Mouse (Mus musculus) hematopoietic stem cell, adult 5-6 weeks (primary cell): Measurements from ENCODE around the gene Mpi. TPM values are rescaled to one million over a fixed set of nuclear protein-coding genes. Genes with fewer than 3 reads are reported as not detected.
A peak's percentile ranks its signal among the peaks of the same experiment; 100 is the strongest.

ENCODE experiments used
- ATAC-seq, 2 experiments: fragments of 125-278 bp in 1 of 2; replicated peaks in 1 of 2; 2 replicates each; pipeline ENCODE4 v1.8.0; 2016 to 2017; ENCODE audit warnings: inconsistent platforms in 2 of 2, mild to moderate bottlenecking in 2 of 2, moderate number of reproducible peaks in 2 of 2, low read depth in 1 of 2, moderate TSS enrichment in 1 of 2; ENCODE audit not compliant: low FRiP score in 2 of 2, poor library complexity in 2 of 2, severe bottlenecking in 2 of 2, insufficient read depth in 1 of 2, low TSS enrichment in 1 of 2
- total RNA-seq: library from RNA; stranded (forward); fragments of 172-1452, 232-1000 nt; gene quantifications from 2 replicates; pipeline ENCODE4 v1.2.3, GENCODE M21; 2017

Gene Mpi
- 9.9 and 11.2 TPM in 2 replicates for total RNA-seq

DNA sequence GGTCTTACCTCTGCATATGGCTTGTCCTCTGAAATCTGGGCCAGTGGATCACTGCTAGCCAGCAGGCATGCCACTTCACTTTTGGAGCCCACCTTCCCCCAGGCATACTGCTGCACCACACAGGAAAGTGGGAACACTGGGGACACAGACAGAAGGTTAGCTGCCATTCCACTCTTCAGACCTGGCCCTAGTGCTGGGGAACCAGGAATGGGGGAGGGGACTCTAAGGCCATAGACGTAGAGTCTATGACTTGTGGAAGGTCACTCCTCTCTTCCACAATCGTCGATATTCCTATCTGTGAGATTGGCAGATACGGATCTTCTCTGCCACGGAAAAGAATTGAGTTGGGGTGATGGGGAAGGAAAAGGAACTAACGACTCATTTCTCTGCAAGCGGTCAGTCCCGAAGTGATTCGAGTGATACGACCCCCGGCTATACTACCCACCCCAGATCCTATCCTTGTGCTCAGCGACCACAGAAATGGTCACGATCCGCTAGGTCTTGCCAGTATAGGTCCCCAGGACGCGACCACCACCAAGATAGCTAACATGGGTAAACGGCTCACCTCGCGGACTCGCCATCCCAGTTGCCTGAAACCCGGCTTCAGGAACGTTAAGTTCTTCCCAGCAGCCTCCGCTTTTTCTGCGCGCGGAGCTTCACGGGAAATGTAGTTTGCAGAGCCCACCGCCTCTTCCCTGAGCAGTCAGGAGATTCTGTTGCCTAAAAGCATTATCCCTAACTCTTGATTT is at the start of gene Mpi:
Mpi (minus strand) TSS at position 625 of the 749 bp plus-strand sequence.
- ATAC-seq = peak; percentile 62 to 69; a peak in 3 of 4 replicates

DNA sequence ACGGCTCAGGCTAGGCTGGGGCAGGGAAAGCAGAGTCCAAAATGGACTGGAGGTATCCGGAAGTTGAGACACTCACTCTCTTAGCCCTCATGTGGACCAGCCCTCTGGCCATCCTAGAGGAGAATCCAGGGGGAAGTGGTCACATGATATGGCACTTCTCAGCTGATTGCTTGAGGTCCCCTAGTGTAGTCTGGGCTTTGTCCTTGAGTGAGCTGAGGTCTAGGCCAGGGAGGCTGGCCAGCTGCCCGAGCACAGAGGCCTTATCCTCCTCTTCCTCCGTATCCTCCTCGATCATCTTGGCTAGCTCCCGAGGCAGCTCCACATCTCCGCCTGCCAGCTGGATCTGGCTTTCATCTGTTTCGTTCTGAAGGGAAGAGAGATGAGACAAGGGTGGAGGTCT is 49.5 kb upstream of the Mpi start:
- no peak for ATAC-seq

DNA sequence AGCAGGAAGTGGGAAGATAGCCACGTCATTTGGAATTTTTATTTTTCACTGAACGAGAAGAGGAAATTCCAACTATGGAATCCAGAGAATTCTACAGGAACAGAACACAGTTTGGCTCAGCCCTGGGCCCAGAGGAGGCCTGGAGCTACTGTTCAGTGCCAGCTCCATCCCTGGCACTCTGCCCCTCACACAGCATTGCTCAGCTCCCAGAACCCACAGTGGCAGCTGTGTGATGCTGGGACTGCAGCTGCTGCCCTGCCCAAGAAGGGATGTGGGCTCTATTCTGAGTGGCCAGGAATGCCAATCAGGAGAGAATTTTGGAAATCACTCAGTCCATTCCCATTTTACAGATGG is 48.8 kb upstream of the Mpi start:
- no peak for ATAC-seq

DNA sequence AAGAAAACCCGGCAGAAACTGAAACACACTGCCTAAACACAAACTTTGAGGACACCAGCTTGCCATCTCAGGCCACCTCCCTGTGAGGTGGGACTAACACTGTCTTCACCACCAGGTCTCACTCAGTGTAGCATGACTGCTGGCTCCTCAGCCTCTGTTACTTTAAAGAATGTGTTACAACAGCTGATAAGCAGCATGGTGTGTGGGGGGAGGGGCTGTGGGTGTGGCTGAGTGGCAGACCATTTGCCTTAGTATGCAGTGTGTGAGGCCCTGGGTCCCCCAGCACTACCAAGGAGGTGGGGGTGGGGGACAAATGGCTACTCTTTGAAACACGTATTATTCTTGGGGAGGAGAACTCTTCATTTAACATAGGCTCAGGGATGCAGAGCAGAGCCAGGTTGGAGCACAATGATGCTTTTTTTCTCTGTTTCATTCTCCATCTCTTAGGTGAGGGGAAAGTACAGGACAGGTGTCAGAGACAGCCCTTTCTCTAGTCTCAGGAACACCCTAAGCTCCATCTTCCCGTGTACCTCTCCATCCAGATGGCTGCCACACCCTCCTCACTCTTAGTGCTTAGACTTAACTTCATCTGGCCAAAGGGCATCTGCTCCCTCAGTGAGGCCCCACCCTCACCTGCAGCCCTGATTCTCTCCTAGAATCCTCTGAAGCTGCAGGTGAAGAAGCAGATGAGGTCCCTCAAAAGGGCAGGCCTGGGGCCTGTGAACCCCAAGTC is 48.2 kb upstream of the Mpi start:
- ATAC-seq = no peak

DNA sequence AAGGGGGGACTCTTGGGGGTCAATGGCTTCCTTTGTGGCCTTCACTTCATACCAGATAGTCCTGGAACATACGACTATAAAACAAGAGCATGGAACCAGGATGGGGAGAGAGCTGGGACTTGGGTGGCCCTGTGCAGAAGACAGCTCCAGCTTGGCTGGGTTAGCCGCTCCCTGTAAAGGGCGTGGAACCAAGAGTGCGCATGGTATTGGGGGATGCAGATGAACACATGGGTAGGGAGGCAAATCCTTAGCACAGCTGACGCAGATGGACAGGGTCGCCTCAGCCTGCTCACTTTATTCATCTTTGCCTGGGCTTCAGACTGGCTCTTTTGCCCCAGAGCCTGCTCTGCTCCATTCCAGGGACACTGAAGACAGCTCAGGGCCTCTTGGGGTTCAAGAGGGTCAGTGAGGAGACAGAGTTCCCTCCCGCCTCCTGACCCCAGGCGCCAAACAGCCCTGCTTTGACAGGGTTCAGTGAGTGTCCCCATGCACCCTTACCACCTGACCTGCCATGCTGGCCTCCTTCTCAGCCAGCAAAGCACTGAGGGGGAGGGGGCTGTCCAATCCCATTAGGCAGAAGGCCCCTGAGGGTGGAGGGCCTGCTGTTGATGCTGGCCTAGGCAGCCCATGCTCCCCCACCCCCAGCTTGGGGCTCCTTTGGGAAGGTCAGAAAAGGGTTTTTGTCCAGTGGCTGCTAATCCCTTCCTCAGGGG is 46.4 kb upstream of the Mpi start:
- no peak for ATAC-seq

DNA sequence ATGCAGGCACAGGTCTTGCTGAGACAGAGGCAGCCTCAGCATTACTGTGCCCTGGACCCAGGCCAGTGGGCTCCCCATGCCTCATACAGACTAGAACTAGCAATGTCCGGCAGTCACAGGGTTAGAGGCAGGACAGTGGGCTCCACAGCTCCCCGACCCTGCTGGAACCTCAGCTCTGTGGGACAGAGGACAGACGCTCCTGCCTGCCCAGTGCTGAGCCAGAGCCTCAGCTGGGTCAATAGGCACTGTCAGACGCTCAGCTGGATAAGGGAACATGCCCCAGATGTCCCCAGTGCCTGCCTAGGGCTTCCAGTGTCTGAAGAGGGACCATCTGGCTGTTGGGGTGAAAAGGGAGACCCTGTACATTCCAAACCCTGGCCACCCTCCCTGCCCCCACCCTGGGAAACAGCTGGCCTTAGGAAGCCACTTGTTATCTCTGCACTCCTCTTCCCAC is 45.4 kb upstream of the Mpi start:
- no peak for ATAC-seq

DNA sequence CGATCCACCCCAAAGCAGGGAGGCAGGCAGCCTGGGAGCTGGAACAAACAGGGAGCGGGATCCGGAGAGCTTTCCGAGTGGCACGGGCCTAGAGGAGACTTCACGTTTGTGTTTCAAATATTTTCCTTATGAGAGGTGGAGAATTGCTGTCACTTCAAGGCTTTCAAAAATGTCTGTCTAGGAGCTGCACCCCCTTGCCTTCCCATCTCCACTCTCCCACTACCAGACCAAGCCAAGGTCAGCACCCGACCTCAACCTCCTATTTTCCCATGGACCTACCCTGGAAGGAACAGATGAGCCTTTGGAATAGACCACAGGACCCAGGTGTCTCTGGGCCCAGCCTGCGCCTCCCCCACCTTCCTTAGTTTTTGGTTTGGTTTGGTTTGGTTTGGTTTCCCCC is 44.7 kb upstream of the Mpi start:
- no peak for ATAC-seq

DNA sequence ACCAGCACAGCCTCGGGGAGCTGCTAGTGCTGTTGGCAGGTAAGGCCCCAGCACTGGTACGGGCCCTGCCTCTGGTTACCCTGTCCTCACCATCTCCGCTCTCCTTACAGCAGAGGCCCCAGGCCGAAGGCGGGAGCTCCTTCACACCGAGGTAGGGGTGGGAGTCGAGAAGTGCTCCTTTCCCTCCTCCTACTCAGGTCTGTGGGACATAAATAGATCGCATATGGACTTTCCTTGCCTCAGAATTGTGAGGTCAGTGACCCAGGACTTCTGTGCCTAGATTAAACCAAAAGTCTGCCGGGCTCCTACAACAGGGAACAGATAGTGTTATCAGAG is 41.6 kb upstream of the Mpi start:
- no peak for ATAC-seq

DNA sequence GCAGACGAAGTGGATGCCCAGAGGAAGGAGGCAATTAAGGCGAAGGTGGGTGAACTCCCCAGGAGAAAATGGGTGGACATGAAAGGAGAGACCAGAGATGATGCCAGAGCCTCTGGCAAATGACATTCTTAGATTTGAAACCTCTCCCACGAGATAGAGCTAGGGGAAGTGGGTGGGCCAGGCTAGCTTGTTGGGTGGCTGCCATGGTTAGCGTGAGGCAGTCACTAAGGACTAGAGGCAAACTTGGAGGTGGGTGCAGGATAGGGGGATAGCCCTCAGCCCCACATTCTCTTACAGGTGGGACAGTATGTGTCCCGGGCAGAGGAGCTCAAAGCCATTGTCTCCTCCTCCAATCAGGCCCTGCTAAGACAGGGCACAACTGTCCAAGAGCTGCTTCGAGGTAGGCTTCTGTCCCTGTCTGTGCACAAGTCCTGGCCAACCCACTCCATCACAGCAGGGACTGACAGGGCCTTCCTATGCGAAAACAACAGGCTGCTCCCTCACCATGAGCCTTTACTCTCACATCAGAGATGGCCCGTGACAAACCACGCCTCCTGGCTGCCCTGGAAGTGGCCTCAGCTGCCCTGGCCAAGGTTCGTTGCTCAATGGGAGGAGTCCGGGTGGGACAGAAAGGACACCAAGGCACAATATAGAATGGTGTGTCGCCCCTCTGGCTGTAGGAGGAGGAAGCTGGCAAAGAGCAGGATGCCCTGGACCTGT is 41.1 kb upstream of the Mpi start:
- ATAC-seq = no peak

DNA sequence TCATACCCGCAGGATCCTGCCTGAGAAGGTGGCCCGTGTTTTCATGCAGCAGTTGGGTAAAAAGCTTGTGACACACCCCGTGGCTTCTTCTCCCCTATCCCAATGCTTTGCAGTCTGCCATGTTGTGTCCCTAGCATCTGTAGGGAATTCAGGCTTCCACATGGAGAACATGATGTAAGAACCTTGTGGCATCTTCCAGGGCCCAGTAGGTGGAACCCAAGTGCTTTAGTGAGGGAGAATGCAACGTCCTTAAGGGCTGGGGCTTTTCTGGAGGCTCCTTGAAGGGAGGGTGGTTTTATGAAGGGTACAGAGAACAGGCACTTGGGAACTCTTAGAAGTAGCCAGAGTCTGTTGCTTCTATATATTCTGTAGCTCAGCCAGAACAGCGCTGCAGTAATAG is 38.2 kb upstream of the Mpi start:
- no peak for ATAC-seq

DNA sequence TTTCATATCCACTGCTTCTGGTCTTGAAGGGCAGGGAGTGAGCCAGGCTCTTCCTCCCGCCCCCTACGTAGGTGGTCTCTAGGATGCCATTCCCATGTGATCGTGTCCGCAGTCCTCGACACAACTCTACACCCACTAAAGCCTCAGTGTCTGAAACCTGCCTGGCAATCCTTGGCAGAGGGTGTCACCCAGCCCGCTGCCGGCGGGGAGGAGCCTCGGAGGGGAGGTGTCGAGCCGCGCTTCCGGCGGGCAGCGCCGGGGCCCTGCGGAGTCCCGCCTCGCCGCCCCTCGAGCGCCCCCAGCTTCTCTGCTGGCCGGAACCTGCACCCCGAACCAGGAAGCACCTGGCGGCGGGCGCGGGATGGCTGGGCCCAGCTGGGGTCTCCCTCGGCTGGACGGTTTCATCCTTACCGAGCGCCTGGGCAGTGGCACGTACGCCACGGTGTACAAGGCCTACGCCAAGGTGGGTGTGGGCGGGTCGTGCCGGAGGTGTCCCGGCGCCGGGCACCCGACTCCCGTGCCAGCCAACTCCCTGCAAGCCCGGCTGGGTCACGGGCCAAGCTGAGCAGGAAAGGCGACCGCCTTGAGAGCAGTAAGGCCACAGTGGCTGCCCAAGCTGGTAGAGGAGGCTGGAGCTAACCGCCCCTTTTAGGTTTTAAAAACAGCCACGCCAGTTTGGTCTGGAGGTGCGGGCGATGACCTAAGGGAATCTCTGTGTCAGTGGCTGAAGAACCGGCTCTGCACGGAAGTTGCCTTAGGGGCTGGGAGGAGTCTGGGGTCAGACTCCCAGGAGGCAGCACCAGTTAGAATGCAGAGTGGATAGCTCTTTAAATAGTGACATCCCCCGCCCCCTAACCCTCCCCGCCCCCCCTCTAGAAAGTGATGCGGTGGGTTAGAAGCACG is 36.9 kb upstream of the Mpi start, which contains the start of gene Ulk3:
Ulk3 (plus strand) TSS at position 229 of the 903 bp plus-strand sequence.
- ATAC-seq = peak; percentile 74 to 78

DNA sequence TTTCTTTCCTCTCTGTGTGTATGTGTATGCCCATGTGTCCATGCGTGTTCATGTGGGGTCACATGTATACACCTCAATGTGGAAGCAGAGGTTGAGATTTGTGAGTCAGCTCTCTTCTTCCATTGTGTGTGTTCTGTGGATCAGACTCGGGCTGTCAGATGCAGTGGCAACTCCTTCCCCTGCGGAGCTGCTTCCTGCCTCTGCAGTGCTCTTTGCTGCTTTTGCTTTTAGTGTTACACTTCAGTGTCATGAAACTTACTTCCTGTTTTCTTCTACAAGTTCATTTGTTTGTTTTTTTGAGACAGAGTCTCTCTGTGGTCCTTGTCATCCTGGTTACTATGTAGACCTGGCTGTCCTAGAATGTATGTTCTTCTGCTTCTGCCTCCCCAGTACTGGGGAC is 32.4 kb upstream of the Mpi start:
- no peak for ATAC-seq

DNA sequence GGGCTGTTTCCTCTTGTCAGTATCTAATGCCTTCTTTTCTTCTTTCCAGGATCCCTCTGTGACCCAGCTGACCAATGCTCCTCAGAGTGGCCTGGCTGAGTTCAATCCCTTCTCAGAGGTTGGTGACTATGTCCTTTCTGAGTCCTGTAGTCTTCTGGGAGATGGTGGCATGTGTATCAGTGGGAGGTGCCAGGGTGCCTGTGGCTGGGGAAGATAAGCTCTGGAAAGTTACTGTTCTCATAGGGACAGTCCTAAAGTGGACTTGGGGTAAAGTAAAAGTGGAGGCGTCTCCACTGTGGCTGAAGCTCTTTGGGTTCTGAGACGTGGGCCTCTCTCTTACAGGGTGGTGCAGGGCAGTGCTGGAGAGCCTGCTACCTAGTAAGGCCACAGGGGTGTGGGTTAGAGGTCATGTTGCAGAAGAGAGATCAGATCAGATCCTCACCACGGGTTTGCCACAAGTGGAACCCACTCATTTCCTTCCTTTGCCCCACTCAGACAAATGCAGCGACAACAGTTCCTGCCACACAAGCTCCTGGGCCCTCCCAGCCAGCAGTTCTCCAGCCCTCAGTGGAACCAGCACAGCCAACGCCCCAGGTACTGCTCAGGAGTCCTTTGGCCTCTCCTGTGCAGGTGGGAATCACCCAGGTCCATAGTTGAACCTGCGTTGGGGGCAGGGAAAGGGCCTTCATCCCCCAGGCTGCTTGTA is 24.7 kb upstream of the Mpi start:
- ATAC-seq = peak; percentile 47 to 65

DNA sequence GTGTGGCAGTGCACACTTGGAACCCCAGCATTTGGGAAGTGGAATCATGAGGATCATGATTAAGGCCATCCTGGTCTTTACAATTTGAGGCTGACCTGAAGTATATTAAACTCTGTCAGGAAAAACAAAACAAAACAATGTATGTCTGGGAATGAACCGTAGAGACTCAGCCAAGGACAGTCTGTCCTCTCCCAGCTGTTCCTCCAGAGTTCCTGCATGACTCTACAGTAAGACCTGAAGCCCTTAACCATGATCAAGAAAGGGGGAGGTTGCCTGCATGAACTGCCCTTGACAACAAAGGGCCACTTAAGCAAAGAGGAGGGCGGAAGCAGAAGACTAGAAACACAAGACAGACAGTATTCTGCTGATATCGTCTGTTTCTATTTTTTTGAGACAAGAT is 23.0 kb upstream of the Mpi start:
- ATAC-seq = no peak

DNA sequence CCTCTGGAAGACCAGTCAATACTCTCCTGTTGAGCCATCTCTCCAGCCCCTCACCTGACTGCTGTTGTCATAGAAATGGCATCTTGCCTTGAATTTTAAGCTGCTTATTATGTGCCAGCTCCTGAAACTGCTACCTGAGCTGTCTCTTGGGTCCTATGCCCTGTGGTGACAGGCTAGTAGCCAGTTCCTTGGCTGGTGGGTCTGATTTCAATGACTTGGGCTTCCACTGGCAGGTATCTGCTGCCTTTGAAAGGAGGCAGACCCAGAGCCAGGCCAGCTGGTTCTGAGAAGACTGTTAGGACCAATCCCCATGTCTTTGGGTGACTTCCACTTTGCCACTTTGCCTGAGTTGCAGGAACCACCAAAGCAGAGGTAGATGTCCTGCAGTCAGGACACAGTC is 21.8 kb upstream of the Mpi start:
- no peak for ATAC-seq

DNA sequence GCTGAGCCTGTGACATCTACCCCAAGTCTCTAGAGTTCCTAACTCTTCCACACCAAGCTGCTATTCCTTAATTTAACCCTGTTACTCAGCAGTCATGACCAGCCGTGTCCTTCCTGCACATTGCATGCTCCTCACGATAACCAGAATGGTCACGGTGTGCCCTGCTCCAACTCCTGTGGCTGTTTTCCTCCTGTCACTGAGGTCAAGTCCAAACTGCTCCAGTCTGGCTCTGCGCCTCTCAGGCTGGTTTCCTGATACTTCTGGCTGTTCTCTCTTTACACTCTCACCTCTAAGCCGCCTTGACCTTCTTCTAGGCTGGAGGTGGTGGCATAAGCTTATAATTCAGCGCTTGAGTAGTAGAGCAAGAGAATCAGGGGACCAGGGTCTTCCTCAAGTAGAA is 15.9 kb upstream of the Mpi start:
- no peak for ATAC-seq
